Mouse (Mus musculus) spleen, postnatal 10 days (tissue): ENCODE data around the gene Tmem217.
"Not testable (repeated sequence)": the region's sequence is repeated elsewhere in the genome, so short reads cannot be mapped to it uniquely, and the experiment has no call there.

ENCODE experiments used
- DNase-seq, 2 experiments: peaks; one replicate each; pipeline ENCODE4 v3.0.0; 2021 to 2022; ENCODE audit warnings: low spot score in 2 of 2

Gene Tmem217

DNA sequence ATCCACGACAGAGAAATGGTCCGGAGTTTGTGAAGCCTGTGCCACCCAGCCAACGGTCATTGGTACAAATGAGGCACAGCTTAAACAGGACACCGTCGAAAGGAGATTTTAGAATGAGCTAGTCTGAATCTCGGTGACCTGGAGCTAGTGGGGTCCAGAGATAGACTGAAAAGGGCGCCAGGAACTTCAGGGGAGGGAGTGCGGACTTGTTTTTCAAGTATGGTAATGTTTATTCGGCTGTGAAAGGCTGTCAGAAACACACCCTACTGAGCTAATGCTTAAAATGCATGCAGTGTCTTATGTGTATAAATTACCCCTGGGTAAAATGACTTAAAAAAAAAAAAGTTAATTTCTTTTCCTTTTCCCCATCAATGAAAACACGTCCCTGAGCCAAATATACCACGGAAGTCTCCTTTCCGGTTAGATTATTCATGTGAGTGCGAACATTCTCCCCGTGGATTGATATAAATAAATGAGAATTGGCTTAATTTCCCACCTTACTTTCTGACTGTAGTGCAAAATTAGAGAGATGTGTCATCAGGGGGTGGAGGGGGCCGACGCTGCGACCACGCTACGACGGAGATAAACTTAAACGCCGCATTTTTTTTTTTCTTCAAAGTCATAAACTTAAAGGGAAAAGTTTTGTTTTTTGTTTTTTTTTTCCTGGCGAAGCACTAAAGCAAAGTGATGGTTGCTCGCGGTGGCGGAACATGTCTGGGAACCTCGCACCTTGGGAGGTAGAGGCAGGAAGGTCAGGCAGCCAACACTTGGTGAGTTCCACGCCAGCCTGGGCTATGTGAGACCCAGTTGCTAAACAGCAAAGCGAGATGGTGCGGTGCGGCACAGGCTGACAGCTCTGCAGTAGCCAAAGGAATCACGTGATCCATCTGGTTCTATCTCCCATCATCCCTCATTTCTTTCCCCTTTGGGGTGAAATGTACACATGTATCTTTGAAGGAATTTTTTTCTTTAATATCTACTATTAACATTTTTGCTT lies 49.2 kb downstream of the Tmem217 start:
- DNase-seq, result peak; percentile 60 to 61

DNA sequence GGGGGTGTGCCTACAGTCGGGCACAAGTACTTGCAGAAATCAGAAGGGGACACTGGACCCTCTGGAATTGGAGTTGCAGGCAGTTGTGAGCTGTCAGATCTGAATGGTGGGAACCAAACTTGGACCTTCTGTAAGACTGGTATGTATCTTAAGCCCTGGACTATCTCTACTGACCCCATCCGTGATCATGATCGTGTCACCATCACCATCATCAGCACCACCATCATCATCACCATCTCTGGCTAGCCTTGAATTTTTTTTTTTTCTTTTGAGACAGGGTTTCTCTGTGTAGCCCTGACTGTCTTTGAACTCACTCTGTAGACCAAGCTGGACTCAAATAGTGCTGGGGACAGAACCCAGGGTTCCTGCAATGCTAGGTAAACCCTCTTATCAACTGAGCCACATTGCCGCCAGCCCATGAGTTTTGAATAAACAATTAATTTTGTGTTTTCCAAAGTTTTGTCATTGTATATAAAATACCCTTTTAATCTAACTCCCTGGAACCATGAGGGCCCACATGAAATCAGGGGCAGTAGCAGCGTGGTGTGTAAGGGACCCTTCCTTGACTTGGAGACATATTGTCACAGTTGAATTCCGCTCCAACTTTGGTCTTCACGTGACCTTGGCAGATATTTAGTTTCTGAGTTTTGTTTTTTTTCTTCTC lies 50.0 kb downstream of the Tmem217 start:
- peak; percentile 44 to 55 for DNase-seq

DNA sequence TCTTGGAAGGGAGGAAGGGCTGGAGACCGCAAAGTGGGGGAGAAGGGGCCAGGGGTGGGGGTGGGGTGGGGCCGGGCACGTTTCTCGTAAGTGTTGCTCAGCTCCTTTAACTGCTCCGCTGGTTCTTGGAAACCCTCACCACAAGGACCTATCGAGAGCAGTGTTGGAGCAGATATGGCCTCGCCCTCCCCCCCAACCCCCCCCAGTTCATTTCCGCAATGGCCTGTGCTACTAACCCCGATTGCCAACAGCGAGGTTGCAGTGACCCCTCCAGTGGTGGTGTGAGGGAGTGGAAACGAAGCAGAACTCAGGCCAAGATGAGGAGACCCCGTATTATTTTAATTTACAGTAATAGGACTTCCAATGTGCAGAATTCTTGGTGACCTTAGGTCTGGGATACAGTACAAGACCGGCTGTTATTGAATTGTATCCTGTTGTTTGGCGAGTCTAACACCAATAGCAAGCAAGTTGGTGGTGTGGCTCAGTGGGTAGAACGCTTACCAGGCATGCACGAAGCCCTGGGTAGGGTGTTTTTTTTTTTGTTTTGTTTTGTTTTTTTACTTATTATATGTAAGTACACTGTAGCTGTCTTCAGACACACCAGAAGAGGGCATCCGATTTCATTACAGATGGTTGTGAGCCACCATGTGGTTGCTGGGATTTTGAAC lies 51.2 kb downstream of the Tmem217 start:
- DNase-seq, result peak; percentile 33 to 59

DNA sequence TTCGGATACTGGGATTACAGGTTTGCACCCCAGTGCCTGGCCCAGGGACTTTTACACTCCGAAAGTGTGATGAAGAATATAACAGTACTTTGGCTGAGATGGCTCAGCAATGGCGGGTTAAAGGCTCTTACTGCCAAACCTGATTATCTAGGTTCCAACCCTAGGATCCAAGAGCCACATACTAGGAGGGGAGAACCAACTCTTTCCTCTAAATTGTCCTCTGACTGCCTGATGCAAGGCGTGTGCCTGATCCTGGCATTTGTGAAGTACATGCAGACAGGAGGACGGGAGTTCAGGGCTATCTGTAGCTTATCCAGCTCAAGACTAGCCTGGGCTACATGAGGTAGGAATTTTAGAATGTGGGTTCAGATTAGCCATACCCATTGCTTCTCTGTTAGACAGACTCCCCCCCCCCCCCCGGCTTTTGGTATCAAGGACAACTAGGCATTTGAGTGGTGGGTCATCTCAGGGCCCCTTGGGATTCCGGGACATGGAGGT lies 51.9 kb downstream of the Tmem217 start:
- peak in 1 of 2 experiments; percentile 39 for DNase-seq

DNA sequence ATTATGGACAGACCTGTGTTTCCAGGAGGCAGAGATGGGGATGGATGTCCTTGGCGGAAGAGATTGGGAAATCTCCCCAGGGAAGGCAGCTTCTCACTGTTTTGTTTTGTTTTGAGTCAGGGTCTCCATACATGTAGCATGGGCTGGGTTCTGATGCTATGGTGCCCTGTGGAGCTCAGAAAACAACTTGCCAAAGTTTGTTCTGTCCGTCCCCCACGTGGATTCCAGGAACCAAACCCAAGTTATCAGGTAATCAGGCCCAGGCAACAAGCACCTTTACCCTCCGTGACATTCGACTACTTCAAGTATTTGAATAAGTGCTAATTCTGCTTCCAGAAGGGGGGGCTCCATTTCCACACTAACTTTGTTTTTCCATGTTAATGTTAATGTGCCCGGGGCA lies 52.7 kb downstream of the Tmem217 start:
- DNase-seq, result no peak

DNA sequence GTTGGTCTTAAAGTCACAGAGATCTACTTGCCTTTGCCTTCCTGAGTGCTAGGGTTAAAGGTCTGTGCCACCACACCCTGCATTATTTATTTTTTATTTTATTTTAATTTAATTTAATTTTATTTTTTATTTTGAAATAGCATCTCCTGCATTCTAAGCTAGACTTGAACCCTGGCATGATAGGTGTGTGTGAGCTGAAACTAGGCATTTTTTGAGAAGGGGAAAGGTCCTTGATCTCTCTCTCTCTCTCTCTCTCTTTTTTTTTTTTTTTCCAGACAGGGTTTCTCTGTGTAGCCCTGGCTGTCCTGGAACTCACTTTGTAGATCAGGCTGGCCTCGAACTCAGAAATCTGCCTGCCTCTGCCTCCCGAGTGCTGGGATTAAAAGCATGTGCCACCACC lies 53.2 kb downstream of the Tmem217 start:
- DNase-seq, result not testable (repeated sequence)

DNA sequence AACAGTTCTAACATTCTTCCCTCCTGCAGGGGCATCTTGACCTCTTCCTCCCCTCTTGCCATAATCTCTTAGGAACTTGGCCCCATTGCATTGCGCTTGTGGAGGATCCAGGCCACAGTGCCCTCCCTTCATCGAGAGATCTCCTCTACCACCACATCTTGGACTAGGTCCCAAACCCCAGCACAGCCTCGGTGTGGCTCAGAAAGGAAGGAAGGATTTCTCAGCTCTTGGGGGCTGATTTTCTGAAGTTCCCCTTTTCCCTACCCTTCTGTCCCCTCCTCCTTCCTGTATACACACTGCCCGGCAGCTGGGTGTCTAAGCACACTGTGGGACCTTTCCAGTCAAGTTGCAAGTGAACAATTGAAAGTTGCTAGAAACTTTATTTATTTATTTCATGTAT lies 54.2 kb downstream of the Tmem217 start:
- DNase-seq, result peak; percentile 46 to 47

DNA sequence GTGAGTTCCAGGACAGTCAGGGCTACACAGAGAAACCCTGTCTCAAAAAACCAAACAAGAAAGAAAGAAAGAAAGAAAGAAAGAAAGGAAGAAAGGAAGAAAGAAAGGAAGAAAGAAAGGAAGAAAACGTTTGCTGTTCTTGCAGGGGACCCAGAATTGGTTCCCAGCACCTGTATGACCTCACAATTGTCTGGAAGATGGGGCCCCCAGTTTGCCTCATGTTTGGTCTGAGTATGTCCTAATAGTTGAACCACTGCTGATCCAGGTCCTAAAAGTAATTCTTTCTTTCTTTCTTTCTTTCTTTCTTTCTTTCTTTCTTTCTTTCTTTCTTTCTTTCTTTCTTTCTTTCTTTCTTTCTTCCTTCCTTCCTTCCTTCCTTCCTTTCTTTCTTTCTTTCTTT lies 54.7 kb downstream of the Tmem217 start:
- DNase-seq, result not testable (repeated sequence)

DNA sequence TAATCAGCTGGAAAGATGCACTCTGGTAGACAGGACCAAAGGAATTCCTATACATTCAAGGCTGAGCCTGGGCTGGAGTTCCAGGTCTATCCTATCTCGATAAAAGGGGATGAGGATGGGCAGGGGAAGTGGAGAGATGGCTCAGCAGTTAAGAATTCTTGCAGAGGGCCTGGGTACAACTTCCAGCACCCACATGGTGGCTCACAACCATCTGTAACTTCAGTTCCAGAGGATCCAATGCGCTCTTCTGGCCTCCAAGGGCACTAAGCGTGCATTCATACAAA lies 55.2 kb downstream of the Tmem217 start:
- no peak for DNase-seq

DNA sequence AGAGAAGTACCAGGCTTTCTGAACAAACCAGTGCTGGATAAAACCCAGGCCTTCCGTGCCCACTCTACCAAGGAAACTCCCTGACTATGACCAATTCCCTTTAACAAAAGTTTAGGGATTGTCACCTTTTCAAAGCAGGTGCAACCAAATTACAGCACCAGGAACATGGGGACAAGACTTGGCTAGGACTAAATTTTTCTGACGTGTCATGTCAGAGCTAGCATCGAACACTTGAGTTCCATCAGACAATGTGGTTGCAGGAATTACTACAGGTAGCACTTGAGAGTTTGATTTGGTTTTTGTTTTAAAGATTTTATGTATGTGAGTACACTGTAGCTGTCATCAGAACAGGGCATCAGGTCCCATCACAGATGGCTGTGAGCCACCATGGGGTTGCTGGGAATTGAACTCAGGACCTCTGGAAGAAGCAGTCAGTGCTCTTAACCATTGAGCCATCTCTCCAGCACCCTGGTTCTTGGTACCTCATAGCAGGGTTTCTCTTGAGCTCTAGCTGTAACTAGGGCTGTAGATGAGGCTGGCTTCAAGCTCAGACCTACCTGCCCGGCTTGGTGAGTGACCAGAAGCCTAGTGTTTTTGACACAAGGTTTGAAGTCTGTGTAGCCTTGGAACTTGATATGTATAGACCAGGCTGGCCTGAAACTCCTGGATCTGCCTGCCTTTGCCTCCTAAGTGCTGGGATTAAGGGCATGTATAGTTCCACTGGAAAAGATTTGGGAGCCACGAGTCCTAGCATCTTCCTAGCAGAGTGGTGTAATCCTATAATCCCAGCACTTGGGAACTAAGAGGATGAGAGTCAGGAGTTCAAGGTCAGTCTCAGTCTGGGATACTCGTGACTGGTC lies 55.7 kb downstream of the Tmem217 start:
- peak in 1 of 2 experiments; percentile 31 for DNase-seq

DNA sequence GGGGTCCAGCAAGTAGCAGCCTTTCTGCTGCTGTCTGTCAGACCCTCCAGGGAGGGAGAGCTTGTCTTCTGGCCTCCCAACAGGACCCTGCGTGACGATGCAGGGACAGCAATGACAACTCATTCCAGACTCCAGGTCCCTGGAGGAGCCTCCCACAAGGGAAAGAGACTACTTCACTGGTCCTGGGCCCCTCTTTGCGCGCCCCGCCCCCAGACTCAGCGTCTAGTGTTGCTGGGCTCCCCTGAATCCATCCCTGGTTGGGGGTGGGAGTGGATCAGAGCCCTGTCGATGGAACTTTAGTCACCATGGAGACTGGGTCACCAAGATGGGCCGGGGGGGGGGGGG lies 57.5 kb downstream of the Tmem217 start:
- peak; percentile 42 to 49 for DNase-seq

DNA sequence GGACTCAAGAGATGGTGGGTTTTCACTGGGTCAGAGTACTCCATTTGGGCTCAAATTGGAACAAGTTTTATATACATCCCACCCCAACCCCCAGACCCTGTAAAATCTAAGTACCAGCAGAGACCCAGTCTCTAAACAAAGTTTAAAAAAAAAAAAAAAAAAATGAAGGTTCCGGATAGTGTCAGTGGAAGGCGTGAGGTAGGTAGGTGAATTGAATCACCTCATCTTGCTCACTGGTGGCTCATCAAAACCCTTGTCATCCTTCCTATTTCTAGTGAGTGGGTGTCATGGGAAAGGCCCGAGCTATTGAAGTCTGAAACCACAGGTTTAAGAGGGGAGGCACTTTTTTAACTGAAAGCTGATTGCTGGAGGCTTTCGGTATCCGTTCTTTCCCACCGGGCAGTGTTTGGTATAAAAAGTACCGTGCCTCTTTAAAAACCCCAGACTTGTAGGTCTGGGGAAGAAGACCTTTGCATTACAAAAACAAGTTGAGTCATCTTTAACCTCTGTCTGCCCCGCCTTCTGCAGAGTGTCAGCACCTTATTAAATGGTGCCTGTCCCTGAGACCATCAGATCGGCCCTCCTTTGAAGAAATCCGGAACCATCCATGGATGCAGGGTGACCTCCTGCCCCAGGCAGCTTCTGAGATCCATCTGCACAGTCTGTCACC lies 58.0 kb downstream of the Tmem217 start:
- no peak for DNase-seq

DNA sequence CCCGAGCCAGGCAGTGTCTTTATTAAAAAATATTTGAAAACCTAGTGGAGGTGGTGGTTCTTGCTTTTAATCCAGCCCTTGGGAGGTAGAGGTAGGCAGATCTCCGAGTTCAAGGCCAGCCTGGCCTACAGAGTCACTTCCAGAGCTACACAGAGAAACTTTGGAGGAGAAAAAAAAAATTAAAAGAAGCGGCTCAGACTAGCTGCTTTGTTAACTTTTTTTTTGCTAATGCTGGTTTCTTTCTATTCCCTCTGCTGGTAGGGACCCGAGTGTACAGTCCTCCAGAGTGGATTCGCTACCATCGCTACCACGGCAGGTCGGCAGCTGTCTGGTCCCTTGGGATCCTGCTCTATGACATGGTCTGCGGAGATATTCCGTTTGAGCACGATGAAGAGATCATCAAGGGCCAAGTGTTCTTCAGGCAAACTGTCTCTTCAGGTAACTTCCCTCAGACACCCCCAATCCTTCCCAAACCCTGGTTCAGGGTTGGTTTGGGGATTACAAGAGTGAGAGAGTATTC lies 58.7 kb downstream of the Tmem217 start:
- DNase-seq, result peak; percentile 23 to 36

DNA sequence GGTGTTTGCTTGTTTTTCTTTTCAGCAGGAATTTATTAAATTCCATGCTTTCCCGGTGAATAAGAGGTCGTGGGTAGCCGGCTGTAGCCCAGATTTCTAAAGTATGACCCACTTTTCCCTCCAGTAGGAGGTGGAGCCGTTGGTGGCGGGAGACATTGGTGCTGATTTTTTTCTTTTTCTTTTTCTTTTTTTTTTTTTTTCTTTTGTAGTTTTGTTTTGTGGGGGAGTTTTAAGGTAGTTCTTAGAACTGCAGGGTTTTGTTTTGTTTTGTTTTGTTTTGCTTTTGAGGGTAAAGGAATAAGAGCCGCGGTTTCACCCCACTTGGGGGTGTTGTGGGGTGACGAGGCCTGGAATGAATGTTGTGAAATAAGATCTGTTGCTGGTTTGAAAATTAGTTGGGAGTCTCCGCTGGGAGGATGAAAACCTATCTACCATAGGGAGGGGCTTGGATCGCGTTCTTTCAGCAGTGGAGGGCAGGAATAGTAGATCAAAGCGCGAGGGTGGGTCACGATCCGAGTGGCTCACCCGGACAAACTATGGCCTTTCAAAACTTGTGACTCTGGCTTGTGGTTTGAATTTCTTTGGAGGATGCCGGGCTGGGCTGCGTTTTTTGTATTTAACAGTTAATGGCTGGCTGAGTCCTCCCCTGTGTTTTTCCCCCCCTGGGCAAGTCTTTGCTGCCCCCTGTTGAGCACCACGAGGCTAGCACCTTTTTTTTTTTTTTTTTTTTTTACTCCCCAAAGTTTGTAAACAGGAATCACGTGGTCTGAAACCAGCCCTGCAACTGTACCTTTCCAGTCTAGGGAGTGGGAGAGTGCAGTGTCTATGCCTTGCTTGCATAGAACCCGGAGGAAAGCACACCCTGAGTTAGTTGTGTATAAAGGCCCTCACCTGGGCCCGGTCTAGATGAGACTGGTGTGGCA lies 59.7 kb downstream of the Tmem217 start:
- DNase-seq, result peak; percentile 75

DNA sequence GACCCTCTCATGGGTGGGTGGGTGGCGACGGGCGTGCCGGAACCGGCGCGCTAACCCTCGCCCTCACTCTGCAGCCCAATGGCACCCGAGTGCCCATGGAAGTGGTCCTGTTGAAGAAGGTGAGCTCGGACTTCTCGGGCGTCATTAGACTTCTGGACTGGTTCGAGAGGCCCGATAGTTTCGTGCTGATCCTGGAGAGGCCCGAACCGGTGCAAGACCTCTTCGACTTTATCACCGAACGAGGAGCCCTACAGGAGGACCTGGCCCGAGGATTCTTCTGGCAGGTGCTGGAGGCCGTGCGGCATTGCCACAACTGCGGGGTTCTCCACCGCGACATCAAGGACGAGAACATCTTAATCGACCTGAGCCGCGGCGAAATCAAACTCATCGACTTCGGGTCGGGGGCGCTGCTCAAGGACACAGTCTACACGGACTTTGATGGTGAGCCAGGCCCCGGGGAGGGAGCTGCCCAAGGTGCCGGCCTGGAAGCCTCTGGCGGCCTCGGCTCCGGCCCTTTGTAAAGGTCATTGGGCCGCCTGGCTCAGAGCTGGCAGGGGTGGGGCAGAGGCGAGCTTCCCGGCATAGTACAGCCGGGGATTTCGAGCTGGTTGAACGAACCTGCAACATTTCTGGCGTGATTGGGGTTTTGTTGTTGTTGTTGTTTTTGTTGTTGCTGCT lies 60.5 kb downstream of the Tmem217 start:
- peak; percentile 71 to 81 for DNase-seq

DNA sequence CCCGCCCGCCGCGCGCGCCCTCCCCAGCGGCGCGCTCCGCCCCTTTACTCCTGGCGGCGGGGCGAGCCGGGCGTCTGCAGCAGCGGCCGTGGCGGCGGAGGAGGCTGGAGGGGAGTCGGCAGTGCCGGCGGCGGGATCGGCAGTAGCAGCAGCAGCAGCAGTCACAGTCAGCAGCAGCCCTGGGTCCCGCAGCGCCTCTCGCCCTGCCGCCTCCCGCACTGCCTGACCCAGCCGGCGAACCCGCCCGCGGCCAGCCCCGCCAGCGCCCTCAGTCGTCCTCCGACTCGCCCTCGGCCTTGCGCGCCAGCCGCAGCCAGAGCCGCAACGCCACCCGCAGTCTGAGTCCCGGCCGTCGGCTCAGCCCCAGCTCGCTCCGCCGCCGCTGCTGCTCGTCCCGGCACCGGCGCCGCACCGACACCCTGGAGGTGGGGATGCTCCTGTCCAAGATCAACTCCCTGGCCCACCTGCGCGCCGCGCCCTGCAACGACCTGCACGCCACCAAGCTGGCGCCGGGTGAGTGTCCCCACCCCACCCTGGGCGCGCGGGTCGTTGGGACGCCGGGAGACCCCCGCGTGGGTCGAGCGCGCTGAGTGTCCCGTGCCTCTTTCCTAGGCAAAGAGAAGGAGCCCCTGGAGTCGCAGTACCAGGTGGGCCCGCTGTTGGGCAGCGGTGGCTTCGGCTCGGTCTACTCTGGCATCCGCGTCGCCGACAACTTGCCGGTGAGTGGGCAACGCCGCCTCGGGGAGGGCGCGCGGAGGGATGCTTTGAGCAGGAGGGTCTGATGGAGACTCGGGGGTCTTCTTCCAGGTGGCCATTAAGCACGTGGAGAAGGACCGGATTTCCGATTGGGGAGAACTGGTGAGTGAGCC lies 61.2 kb downstream of the Tmem217 start, which contains the start of gene Pim1:
Pim1 (plus strand) TSS at position 41 of the 869 bp plus-strand sequence.
- DNase-seq, result peak; percentile 77 to 90

DNA sequence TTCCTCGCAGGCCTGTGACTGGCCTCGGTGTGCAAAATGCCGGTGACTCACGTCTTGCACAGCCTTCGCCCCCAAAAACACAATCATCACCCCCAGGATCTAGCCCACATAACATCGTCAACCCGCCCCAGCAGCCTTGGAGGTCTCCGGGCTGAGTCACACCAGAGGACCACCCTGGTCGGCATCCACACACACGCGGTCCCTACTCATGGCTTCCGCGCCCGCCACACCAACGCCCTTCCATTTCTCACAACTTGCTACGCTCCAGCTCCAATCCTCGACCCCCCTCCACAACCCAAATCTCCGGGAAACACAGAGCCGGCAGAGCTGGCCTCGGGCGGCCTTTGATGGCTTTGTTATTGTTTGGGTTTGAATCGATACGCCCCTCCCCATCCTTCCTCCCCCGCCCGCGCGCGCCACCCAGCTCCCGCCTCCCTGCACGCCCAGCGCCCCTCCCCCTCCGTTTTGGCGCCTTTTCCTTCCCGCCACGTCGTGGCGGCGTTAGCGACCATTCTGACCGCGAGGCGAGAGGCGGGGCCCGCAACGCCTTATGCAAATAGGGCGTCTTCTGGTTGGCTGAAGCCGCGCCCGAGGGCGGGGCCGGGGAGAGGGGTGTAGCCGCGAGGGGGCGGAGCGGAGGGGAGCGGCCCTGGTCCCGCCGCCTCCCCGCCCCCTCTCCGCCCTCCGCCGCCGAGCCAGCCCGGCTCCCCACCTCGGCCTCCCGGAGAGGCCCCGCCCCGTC lies 62.0 kb downstream of the Tmem217 start:
- DNase-seq, result peak; percentile 95 to 99
